Mouse (Mus musculus): ENCODE results near the gene Wfdc16. TPM values are rescaled to one million over a fixed set of nuclear protein-coding genes. Genes with fewer than 3 reads are reported as not detected.

The Wfdc16 gene
- not detected in 2 replicates for polyA plus RNA-seq (2015; fragmentation: Nextera tagmentation; extraction: Ambion mirVana)

DNA sequence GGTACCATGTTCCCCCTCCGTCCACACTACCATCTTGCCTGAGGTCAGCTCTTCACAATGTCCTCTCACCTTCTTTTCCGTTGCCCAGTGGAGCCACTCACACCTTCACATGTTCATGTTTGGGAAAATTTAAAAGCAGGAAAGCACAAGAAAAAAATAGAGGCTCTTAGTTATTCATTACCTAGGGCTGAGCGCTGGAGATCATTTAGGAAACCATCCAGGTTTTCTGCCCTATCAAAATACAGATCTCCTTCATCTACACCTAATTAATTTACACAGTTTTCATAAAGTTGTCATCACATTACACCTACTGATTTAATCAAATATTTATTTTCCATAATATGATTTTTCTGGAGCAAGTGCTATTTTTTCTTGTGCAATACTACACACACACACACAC lies at the start of gene Wfdc16:
Gene Wfdc16, minus strand, starts transcription at position 101 of the 400 bp plus-strand sequence.
- no peak within 1 kb of the TSS for H3K27ac ChIP-seq
- H3K4me2 ChIP-seq (replicated peaks): no peak within 1 kb of the TSS
- ATAC-seq (ENCODE audit: low FRiP score, low read depth): no peak
- no peaks in the 10 kb centered on the region for H3K27me3 ChIP-seq
- no peaks in the 10 kb centered on the region for H3K9me3 ChIP-seq
- no peaks in the 10 kb centered on the region for H3K4me1 ChIP-seq
- 87% methylated on average over 3 of the region's 3 CpGs for WGBS
- H3K36me3 ChIP-seq: no peaks in the 10 kb centered on the region
- no peak within 1 kb of the TSS for H3K4me3 ChIP-seq
- H3K9ac ChIP-seq: no peak within 1 kb of the TSS

GRCm38 (mm10) chr2:164684807-164685206 lies 46.2 kb upstream of the Wfdc16 start, which contains the start of gene Wfdc13:
Wfdc13 (plus strand) TSS chr2:164685107.
- no peak for ATAC-seq (ENCODE audit: low FRiP score, low read depth)
- H3K27me3 ChIP-seq: 0 out of 2 replicates have a peak, but pooled peaks cover 2% of the 10 kb centered on the region
- 61% methylated on average over 3 of the region's 3 CpGs for WGBS

DNA sequence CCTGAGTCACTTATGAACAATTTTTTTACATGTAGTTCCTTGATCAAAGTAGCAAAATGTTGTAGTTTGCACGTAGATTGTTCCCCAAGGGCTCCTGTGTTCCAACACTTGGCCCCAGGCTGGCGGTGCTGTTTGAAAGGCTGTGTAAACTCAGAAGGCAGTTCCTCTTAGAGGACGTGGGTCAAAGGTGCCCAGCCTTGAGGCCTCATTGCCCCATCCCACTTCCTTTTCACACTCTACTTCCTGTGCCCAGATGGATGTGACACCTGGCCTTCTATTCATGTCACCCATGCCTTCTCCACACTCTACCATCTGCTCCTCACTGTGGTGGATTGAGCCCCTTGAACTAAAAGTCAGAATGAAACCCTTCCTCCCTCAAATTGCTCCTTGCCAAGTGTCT lies 41.3 kb upstream of the Wfdc16 start:
- ATAC-seq (ENCODE audit: low FRiP score, low read depth): no peak
- H3K27me3 ChIP-seq: no peaks in the 10 kb centered on the region
- no peaks in the 10 kb centered on the region for H3K9me3 ChIP-seq
- 0 out of 2 replicates have a peak, but pooled peaks cover 8% of the 10 kb centered on the region for H3K4me1 ChIP-seq
- no peak overlapping the region for H3K4me3 ChIP-seq
- H3K36me3 ChIP-seq: no peaks in the 10 kb centered on the region
- WGBS: 36% methylated on average over 3 of the region's 3 CpGs
- H3K27ac ChIP-seq: no peak overlapping the region
- H3K9ac ChIP-seq: no peak overlapping the region
- H3K4me2 ChIP-seq (replicated peaks): no peak overlapping the region

More at GRCm38 (mm10) chr2:164684807-164685206, 46.2 kb upstream of the Wfdc16 start, which contains the start of gene Wfdc13:
- Histone ChIP-seq H3K4me2 (replicated peaks) (no peak within 1 kb of the TSS), H3K36me3 (no peaks in the 10 kb centered on the region), H3K9ac (no peak within 1 kb of the TSS), H3K27ac (no peak within 1 kb of the TSS), H3K4me1 (no peaks in the 10 kb centered on the region), H3K9me3 (no peaks in the 10 kb centered on the region), H3K4me3 (no peak within 1 kb of the TSS)

DNA sequence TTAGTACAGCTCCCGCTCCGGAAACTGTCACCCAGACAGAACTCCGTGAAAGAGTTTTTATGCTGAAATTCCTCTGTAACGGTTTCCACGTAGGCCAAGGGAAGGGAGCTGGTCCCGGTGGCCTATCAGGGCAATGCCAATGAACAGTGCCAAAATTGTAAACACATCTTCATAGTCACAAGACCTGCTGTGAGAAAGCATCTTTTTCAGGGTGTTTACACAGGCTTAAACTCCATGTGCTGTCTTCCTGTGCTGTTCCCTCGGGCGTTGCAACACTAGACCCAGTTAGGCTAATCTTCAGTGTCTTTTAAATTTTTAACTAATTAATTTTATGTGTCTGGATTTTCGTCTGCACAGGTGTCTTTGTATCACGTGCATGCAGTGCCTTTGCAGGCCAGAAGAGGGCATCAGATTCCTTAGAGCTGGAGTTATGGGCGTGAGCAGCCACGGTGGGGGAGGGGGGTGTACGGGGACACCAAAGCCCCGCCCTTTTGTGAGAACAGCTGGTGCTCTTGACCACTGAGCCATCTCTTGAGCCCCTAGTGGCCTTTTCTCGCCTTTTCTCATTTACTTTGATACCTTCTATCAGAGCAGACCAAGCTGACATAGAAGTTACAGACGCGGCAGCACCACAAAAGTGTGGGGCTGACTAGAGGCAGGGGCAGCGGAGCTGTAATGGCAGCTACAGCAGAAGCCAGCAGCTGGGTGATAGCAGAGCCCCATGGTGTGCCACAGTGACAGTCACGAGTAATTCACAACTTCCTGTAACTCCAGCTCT lies 40.4 kb upstream of the Wfdc16 start:
- Histone ChIP-seq H3K4me1 (0 out of 2 replicates have a peak, but pooled peaks cover 8% of the 10 kb centered on the region), H3K9ac (no peak overlapping the region), H3K27ac (no peak overlapping the region), H3K27me3 (no peaks in the 10 kb centered on the region), H3K9me3 (no peaks in the 10 kb centered on the region), H3K4me2 (replicated peaks) (peak overlapping the region; percentile 58), H3K36me3 (no peaks in the 10 kb centered on the region), H3K4me3 (peak overlapping the region; percentile 38)
- WGBS: 14% methylated on average over 19 of the region's 19 CpGs
- peak; percentile 48 for ATAC-seq (ENCODE audit: low FRiP score, low read depth)

DNA sequence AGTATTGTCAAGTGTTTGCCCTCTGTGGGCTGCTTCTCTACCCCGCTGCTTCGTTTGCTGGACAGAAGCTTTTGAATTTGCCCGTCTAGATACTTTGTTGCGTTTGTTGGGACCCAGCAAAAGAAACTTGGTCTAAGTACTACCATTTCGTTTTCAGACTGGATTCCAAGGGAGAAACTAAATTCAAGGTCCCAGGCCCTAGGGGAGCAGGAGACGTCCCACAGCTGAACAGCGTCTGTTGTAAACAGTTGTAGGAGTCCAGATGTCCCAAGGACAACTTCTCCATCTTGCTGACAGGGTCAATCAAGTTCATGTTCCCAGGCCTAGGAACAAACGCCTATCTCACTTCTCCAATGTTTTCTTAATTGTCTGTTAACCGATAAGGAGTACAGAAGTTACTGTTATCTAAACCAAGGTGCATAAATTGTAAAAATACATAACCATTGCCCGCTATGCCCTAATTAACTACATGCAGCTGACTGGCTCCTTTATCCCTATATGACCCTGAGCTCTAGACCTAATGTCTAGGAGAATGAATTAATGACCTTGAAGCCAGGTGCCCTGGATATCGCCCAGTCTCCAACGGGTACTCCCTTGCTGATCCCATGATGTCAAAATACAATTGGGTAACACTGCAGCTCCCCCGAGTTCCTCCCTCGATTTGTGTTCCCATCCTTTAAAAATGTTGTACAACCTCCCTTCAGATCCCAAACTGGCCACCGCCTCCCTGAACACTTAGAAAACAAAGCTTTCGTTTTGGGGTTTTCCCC lies 38.5 kb upstream of the Wfdc16 start:
- H3K4me3 ChIP-seq: no peak overlapping the region
- no peak overlapping the region for H3K4me2 ChIP-seq (replicated peaks)
- H3K4me1 ChIP-seq: 0 out of 2 replicates have a peak, but pooled peaks cover 8% of the 10 kb centered on the region
- H3K27ac ChIP-seq: no peak overlapping the region
- H3K9me3 ChIP-seq: no peaks in the 10 kb centered on the region
- ATAC-seq (ENCODE audit: low FRiP score, low read depth): no peak
- H3K36me3 ChIP-seq: no peaks in the 10 kb centered on the region
- no peak overlapping the region for H3K9ac ChIP-seq
- 80% methylated on average over 16 of the region's 16 CpGs for WGBS
- H3K27me3 ChIP-seq: no peaks in the 10 kb centered on the region

DNA sequence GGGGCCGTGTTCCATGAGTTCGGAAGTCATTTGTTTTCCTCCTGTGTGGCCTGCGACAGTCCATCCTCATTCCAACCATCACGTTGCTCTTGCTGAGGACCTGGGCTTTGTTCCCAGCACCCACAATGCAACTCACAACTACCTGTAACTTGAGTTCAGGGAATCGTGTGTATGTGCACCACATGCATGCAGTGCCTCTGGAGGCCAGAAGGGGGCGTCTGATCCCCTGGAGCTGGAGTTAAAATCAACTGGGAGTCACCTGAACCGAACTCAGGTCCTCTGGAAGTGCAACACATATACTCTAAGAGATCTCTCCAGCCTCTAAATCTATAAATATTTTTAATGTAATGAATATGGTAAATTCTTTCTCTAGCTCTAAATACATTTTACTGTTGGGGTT lies 37.5 kb upstream of the Wfdc16 start:
- no peak overlapping the region for H3K9ac ChIP-seq
- ATAC-seq (ENCODE audit: low FRiP score, low read depth): no peak
- no peak overlapping the region for H3K4me3 ChIP-seq
- no peak overlapping the region for H3K27ac ChIP-seq
- no peaks in the 10 kb centered on the region for H3K9me3 ChIP-seq
- WGBS: 81% methylated on average over 7 of the region's 7 CpGs
- H3K36me3 ChIP-seq: no peaks in the 10 kb centered on the region
- H3K4me1 ChIP-seq: 0 out of 2 replicates have a peak, but pooled peaks cover 8% of the 10 kb centered on the region
- no peaks in the 10 kb centered on the region for H3K27me3 ChIP-seq
- H3K4me2 ChIP-seq (replicated peaks): no peak overlapping the region

- no peak within 1 kb of the TSS for H3K4me2 ChIP-seq (replicated peaks)
- H3K9me3 ChIP-seq: no peaks in the 10 kb centered on the region
- H3K9ac ChIP-seq: no peak within 1 kb of the TSS
- 0 out of 2 replicates have a peak, but pooled peaks cover 5% of the 10 kb centered on the region for H3K4me1 ChIP-seq
- no peak within 1 kb of the TSS for H3K27ac ChIP-seq
- WGBS: 73% methylated on average over 7 of the region's 7 CpGs
- no peak within 1 kb of the TSS for H3K4me3 ChIP-seq
- H3K27me3 ChIP-seq: no peaks in the 10 kb centered on the region
- no peak for ATAC-seq (ENCODE audit: low FRiP score, low read depth)
- H3K36me3 ChIP-seq: no peaks in the 10 kb centered on the region
Measured at GRCm38 (mm10) chr2:164673987-164674386, 35.4 kb upstream of the Wfdc16 start, which contains the start of gene Wfdc11. Wfdc11 (minus strand) TSS chr2:164674087.

GRCm38 (mm10) chr2:164670938-164671337 lies 32.3 kb upstream of the Wfdc16 start:
- no peaks in the 10 kb centered on the region for H3K9me3 ChIP-seq
- ATAC-seq (ENCODE audit: low FRiP score, low read depth): no peak
- H3K9ac ChIP-seq: no peak overlapping the region
- H3K27me3 ChIP-seq: no peaks in the 10 kb centered on the region
- no peaks in the 10 kb centered on the region for H3K36me3 ChIP-seq
- no peak overlapping the region for H3K4me3 ChIP-seq
- H3K27ac ChIP-seq: no peak overlapping the region
- H3K4me2 ChIP-seq (replicated peaks): no peak overlapping the region
- WGBS: 26% methylated on average over 1 of the region's 1 CpGs
- H3K4me1 ChIP-seq: no peaks in the 10 kb centered on the region

DNA sequence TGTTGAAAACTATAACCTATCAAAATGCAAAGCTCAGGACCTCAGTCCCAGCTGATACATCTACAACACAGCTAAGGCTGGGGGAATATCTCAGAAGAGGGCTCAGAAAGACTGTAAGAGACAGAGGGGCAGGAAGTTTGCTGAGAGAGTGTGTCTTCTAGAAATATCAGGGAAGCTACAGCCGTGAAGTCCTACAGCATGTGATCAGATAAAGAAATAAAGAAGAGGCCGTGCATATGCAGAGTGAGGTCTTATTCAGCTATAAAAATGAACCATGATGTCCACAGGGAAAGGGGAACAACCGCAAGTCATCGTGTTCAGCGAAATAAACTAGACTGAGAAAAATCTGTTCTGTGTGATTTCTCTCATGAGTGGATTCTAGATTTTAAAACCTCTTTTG lies 31.7 kb upstream of the Wfdc16 start:
- no peaks in the 10 kb centered on the region for H3K36me3 ChIP-seq
- no peak overlapping the region for H3K4me2 ChIP-seq (replicated peaks)
- no peak overlapping the region for H3K4me3 ChIP-seq
- H3K9ac ChIP-seq: no peak overlapping the region
- H3K27ac ChIP-seq: no peak overlapping the region
- H3K4me1 ChIP-seq: no peaks in the 10 kb centered on the region
- ATAC-seq (ENCODE audit: low FRiP score, low read depth): no peak
- no peaks in the 10 kb centered on the region for H3K9me3 ChIP-seq
- 84% methylated on average over 5 of the region's 5 CpGs for WGBS
- no peaks in the 10 kb centered on the region for H3K27me3 ChIP-seq

GRCm38 (mm10) chr2:164664851-164665250 lies 26.3 kb upstream of the Wfdc16 start:
- WGBS: 88% methylated on average over 7 of the region's 7 CpGs
- ATAC-seq (ENCODE audit: low FRiP score, low read depth): no peak
- Histone ChIP-seq H3K4me3 (no peak overlapping the region), H3K4me2 (replicated peaks) (no peak overlapping the region), H3K27me3 (no peaks in the 10 kb centered on the region), H3K27ac (no peak overlapping the region), H3K4me1 (no peaks in the 10 kb centered on the region), H3K9ac (no peak overlapping the region), H3K9me3 (no peaks in the 10 kb centered on the region), H3K36me3 (no peaks in the 10 kb centered on the region)

- no peak within 1 kb of the TSS for H3K27ac ChIP-seq
- H3K4me1 ChIP-seq: no peaks in the 10 kb centered on the region
- H3K9ac ChIP-seq: no peak within 1 kb of the TSS
- no peaks in the 10 kb centered on the region for H3K36me3 ChIP-seq
- H3K4me2 ChIP-seq (replicated peaks): no peak within 1 kb of the TSS
- no peak for ATAC-seq (ENCODE audit: low FRiP score, low read depth)
- 79% methylated on average over 9 of the region's 9 CpGs for WGBS
- no peak within 1 kb of the TSS for H3K4me3 ChIP-seq
- no peaks in the 10 kb centered on the region for H3K9me3 ChIP-seq
- H3K27me3 ChIP-seq: peaks cover 9% of the 10 kb centered on the region; the same call in 1 of the 2 replicates
Measured at GRCm38 (mm10) chr2:164656483-164656882, 17.9 kb upstream of the Wfdc16 start, which contains the start of gene Wfdc9. Wfdc9 (minus strand) TSS chr2:164656583.

GRCm38 (mm10) chr2:164655858-164656257 lies 17.3 kb upstream of the Wfdc16 start, which contains the start of gene Wfdc10:
Wfdc10 (plus strand) TSS chr2:164656046.
- WGBS: 19% methylated on average over 11 of the region's 11 CpGs
- ATAC-seq (ENCODE audit: low FRiP score, low read depth): no peak
- Histone ChIP-seq H3K36me3 (no peaks in the 10 kb centered on the region), H3K4me3 (no peak within 1 kb of the TSS), H3K4me2 (replicated peaks) (no peak within 1 kb of the TSS), H3K9me3 (no peaks in the 10 kb centered on the region), H3K27ac (no peak within 1 kb of the TSS), H3K9ac (no peak within 1 kb of the TSS), H3K4me1 (no peaks in the 10 kb centered on the region), H3K27me3 (peaks cover 9% of the 10 kb centered on the region; the same call in 1 of the 2 replicates)
